Mouse (Mus musculus) myocyte (in vitro differentiated cells): Measurements from ENCODE around the gene Neu1. TPM values are rescaled to one million over a fixed set of nuclear protein-coding genes. Genes with fewer than 3 reads are reported as not detected.

Experiments
- H3K27me3 ChIP-seq: one replicate; pipeline ENCODE4 v1.6.1; 2011; ENCODE audit not compliant: control insufficient read depth, insufficient read depth, insufficient read length
- H3K36me3 ChIP-seq: one replicate; pipeline ENCODE4 v1.6.1; 2011; ENCODE audit not compliant: control insufficient read depth, insufficient read depth
- H3K4me2 ChIP-seq: one replicate; pipeline ENCODE4 v1.6.1; 2011; ENCODE audit warnings: low read depth, control low read depth
- H3K4me3 ChIP-seq: one replicate; pipeline ENCODE4 v1.5.1; 2011; ENCODE audit warnings: mild to moderate bottlenecking, control low read depth, moderate library complexity
- H3K79me2 ChIP-seq: one replicate; pipeline ENCODE4 v1.6.1; 2011; ENCODE audit not compliant: control insufficient read depth, insufficient read depth
- H3ac ChIP-seq: one replicate; pipeline ENCODE4 v1.6.1; 2011; ENCODE audit not compliant: control insufficient read depth, insufficient read length
- CEBPB ChIP-seq: IDR thresholded peaks from 2 replicates; pipeline ENCODE4 v1.6.1; 2011; ENCODE audit warnings: mild to moderate bottlenecking, moderate library complexity; ENCODE audit not compliant: poor library complexity, insufficient read depth, severe bottlenecking
- E2F4 ChIP-seq: IDR thresholded peaks from one replicate; pipeline ENCODE4 v1.6.1; 2011; ENCODE audit warnings: mild to moderate bottlenecking, control low read depth, moderate library complexity; ENCODE audit not compliant: insufficient read depth
- MAX ChIP-seq: IDR thresholded peaks from one replicate; pipeline ENCODE4 v1.6.1; 2011; ENCODE audit warnings: low read depth, mild to moderate bottlenecking, control low read depth
- MYOD1 ChIP-seq, 3 experiments: IDR thresholded peaks; one replicate each; pipeline ENCODE4 v1.6.1; 2011; ENCODE audit warnings: control low read depth in 2 of 3, low read depth in 2 of 3, mild to moderate bottlenecking in 2 of 3, moderate library complexity in 1 of 3; ENCODE audit not compliant: insufficient read length in 2 of 3, control insufficient read depth in 1 of 3
- MYOG ChIP-seq, 3 experiments: IDR thresholded peaks; one replicate each; pipeline ENCODE4 v1.6.1; 2011; ENCODE audit warnings: control low read depth in 2 of 3, low read depth in 2 of 3, mild to moderate bottlenecking in 2 of 3; ENCODE audit not compliant: insufficient read length in 2 of 3, control insufficient read depth in 1 of 3, insufficient read depth in 1 of 3
- POLR2A ChIP-seq: IDR thresholded peaks from one replicate; pipeline ENCODE4 v1.6.1; 2011; ENCODE audit warnings: low read depth, mild to moderate bottlenecking, control low read depth, moderate library complexity; ENCODE audit not compliant: insufficient read length
- POLR2AphosphoS2 ChIP-seq: IDR thresholded peaks from one replicate; pipeline ENCODE4 v1.6.1; 2011; ENCODE audit warnings: low read depth, control low read depth; ENCODE audit not compliant: insufficient read length
- REST ChIP-seq: IDR thresholded peaks from one replicate; pipeline ENCODE4 v1.6.1; 2011; ENCODE audit warnings: mild to moderate bottlenecking, control low read depth, moderate library complexity; ENCODE audit not compliant: insufficient read depth, insufficient read length
- SRF ChIP-seq: IDR thresholded peaks from one replicate; pipeline ENCODE4 v1.6.1; 2011; ENCODE audit warnings: low read depth; ENCODE audit not compliant: control insufficient read depth, insufficient read length
- TCF12 ChIP-seq: IDR thresholded peaks from one replicate; pipeline ENCODE4 v1.6.1; 2011; ENCODE audit warnings: mild to moderate bottlenecking, control low read depth; ENCODE audit not compliant: poor library complexity, insufficient read depth, severe bottlenecking
- TCF3 ChIP-seq: IDR thresholded peaks from one replicate; pipeline ENCODE4 v1.6.1; 2011; ENCODE audit warnings: low read depth, control low read depth; ENCODE audit not compliant: insufficient read length
- USF1 ChIP-seq: IDR thresholded peaks from one replicate; pipeline ENCODE4 v1.6.1; 2011; ENCODE audit warnings: low read depth, mild to moderate bottlenecking, control low read depth, moderate library complexity
- polyA plus RNA-seq: library from polyadenylated mRNA; unstranded; fragments of >200 nt; fragmentation: generic; extraction: Trizol; gene quantifications from one replicate; pipeline ENCODE4 v1.2.1, GENCODE M21; 2012; ENCODE audit warnings: missing spikeins

Gene Neu1
- polyA plus RNA-seq, 1 experiment: 30.1 TPM

- Histone ChIP-seq H3K4me2 (no peak overlapping the region), H3K79me2 (peaks cover 16% of the 10 kb centered on the region), H3K27me3 (no peaks in the 10 kb centered on the region), H3K4me3 (no peak overlapping the region), H3ac (no peak overlapping the region), H3K36me3 (no peaks in the 10 kb centered on the region)
- TF ChIP-seq CEBPB (no peak), POLR2A (no peak), SRF (no peak), REST (no peak), TCF12 (no peak), MAX (no peak), POLR2AphosphoS2 (no peak)
These were observed 45.9 kb downstream of the Neu1 start for GRCm38 (mm10) chr17:34977000-34977399.

- Histone ChIP-seq H3K4me2 (no peak overlapping the region), H3K27me3 (no peaks in the 10 kb centered on the region), H3ac (no peak overlapping the region), H3K36me3 (no peaks in the 10 kb centered on the region), H3K4me3 (no peak overlapping the region), H3K79me2 (peaks cover 28% of the 10 kb centered on the region)
- no peak for TF ChIP-seq USF1
- no peak for TF ChIP-seq MAX
- no peak for TF ChIP-seq CEBPB
- no peak for TF ChIP-seq POLR2AphosphoS2
- TF ChIP-seq MYOD1 (IDR thresholded peaks at IDR 0.05; ENCODE audit: control insufficient read depth in 1 of 3, insufficient read length in 2 of 3, low read depth in 2 of 3): no peak
- no peak for TF ChIP-seq TCF3
- no peak for TF ChIP-seq MYOG (IDR thresholded peaks at IDR 0.05; ENCODE audit: control insufficient read depth in 1 of 3, insufficient read depth in 1 of 3, insufficient read length in 2 of 3, low read depth in 2 of 3)
- no peak for TF ChIP-seq E2F4
- no peak for TF ChIP-seq SRF
- no peak for TF ChIP-seq TCF12
- TF ChIP-seq REST: no peak
- TF ChIP-seq POLR2A: no peak
These were observed 47.2 kb downstream of the Neu1 start for GRCm38 (mm10) chr17:34978239-34978638.

- Histone ChIP-seq H3K36me3 (no peaks in the 10 kb centered on the region), H3K79me2 (peaks cover 42% of the 10 kb centered on the region), H3K4me2 (no peak overlapping the region), H3K27me3 (no peaks in the 10 kb centered on the region), H3ac (no peak overlapping the region), H3K4me3 (no peak overlapping the region)
- TF ChIP-seq E2F4: no peak
- TF ChIP-seq POLR2AphosphoS2: no peak
- TF ChIP-seq TCF3: no peak
- no peak for TF ChIP-seq REST
- TF ChIP-seq MAX: no peak
- TF ChIP-seq MYOD1 (IDR thresholded peaks at IDR 0.05; ENCODE audit: control insufficient read depth in 1 of 3, insufficient read length in 2 of 3, low read depth in 2 of 3): no peak
- TF ChIP-seq SRF: no peak
- TF ChIP-seq CEBPB: no peak
- no peak for TF ChIP-seq TCF12
- no peak for TF ChIP-seq USF1
- no peak for TF ChIP-seq MYOG (IDR thresholded peaks at IDR 0.05; ENCODE audit: control insufficient read depth in 1 of 3, insufficient read depth in 1 of 3, insufficient read length in 2 of 3, low read depth in 2 of 3)
- TF ChIP-seq POLR2A: no peak
These were observed 48.6 kb downstream of the Neu1 start for GRCm38 (mm10) chr17:34979631-34980030.

GRCm38 (mm10) chr17:34980655-34981054 is 49.6 kb downstream of the Neu1 start:
- H3K79me2 ChIP-seq: peaks cover 43% of the 10 kb centered on the region
- no peaks in the 10 kb centered on the region for H3K27me3 ChIP-seq
- peaks cover 8% of the 10 kb centered on the region for H3K36me3 ChIP-seq
- H3K4me2 ChIP-seq: peak overlapping the region; percentile 97
- TF ChIP-seq TCF3: no peak
- no peak for TF ChIP-seq TCF12
- TF ChIP-seq USF1: no peak
- TF ChIP-seq POLR2A: no peak
- TF ChIP-seq SRF: no peak
- no peak for TF ChIP-seq MAX
- no peak for TF ChIP-seq MYOD1 (IDR thresholded peaks at IDR 0.05; ENCODE audit: control insufficient read depth in 1 of 3, insufficient read length in 2 of 3, low read depth in 2 of 3)
- TF ChIP-seq CEBPB: no peak
- no peak for TF ChIP-seq E2F4
- no peak for TF ChIP-seq POLR2AphosphoS2
- TF ChIP-seq REST: no peak
- TF ChIP-seq MYOG (IDR thresholded peaks at IDR 0.05; ENCODE audit: control insufficient read depth in 1 of 3, insufficient read depth in 1 of 3, insufficient read length in 2 of 3, low read depth in 2 of 3): no peak
- H3ac ChIP-seq: no peak overlapping the region
- H3K4me3 ChIP-seq: peak overlapping the region; percentile 71

GRCm38 (mm10) chr17:34981690-34982180 is 50.7 kb downstream of the Neu1 start, which contains the start of gene Lsm2:
Gene Lsm2 (plus strand): TSS chr17:34981862.
- Histone ChIP-seq H3K4me3 (peak within 1 kb of the TSS; percentile 71), H3K36me3 (peaks cover 18% of the 10 kb centered on the region), H3ac (peak within 1 kb of the TSS; percentile 73), H3K79me2 (peaks cover 43% of the 10 kb centered on the region), H3K4me2 (peak within 1 kb of the TSS; percentile 97), H3K27me3 (no peaks in the 10 kb centered on the region)
- TF ChIP-seq TCF3 (no peak), MAX (no peak), MYOD1 (IDR thresholded peaks at IDR 0.05; ENCODE audit: control insufficient read depth in 1 of 3, insufficient read length in 2 of 3, low read depth in 2 of 3) (peak in 2 of 3 experiments; percentile 74 to 75), POLR2A (peak; percentile 79), CEBPB (no peak), SRF (peak; percentile 53), MYOG (IDR thresholded peaks at IDR 0.05; ENCODE audit: control insufficient read depth in 1 of 3, insufficient read depth in 1 of 3, insufficient read length in 2 of 3, low read depth in 2 of 3) (peak in 2 of 3 experiments; percentile 71), POLR2AphosphoS2 (peak; percentile 93), E2F4 (peak; percentile 97)
